Mouse (Mus musculus) layer of hippocampus, adult 9-11 months (tissue): ENCODE data around the gene Ppara.

Experiments used
- DNase-seq: peaks from one replicate; pipeline ENCODE4 v3.0.0; 2022

Ppara gene

DNA sequence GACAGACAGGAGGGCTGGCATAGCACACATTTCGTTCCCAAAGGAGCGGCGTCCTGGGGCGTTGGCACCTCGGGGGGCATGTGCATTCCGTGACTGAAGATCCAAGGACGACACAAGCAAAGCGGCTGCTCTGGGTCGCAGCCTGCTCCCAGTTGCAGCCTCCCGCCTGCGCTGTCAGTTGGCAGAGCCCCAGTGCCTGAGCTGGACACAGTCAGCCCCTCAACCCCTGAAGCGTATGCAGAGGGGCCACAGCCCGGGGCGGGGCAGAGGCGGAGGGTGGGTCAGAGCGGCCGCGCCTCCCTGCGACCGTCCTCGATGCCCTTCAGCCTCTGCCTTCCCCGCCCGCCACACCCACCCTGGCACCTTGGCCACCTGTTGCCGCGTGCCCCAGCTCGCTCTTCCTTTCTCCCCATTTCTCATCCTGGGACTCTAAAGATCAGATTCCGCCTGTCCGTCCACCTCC lies at the start of gene Ppara:
Gene Ppara (plus strand): TSS at position 413 of the 463 bp plus-strand sequence.
- DNase-seq, result no peak

DNA sequence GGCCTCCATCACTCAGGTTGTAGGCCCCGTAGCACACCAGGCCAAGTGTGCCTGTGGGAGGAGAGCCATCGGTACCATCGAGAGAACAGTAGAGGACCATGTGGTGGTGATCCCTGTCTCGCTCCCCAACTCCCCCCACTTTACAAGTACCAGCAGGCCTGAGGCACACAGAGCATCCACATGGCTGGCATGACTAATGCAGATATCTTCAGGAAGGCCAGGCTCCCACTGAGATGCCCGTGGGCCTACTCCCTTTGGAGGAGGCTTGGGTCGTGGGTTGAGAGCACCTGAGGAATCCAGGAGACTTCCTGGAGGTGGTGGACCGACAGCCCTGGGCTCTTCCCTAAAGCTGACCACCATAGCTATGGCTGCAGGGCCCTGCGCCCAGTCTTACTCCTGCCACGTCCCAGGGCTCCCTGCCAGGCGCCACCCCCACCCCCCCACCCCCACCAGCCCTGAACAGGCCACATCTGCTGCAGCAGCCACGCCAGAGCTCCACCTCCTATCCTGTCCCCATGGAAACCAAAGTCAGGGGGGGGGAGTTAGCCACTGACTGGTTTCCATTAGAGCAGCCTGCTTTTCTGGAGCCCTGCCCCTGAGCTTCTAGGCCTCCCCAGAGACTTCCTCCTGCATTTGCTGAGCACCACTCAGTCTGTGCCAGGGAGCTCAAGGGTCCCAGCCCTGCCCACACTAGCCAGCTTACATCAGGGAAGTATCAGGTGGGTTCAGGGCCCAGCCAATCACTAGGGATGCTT lies 48.0 kb upstream of the Ppara start:
- peak; percentile 91 for DNase-seq

DNA sequence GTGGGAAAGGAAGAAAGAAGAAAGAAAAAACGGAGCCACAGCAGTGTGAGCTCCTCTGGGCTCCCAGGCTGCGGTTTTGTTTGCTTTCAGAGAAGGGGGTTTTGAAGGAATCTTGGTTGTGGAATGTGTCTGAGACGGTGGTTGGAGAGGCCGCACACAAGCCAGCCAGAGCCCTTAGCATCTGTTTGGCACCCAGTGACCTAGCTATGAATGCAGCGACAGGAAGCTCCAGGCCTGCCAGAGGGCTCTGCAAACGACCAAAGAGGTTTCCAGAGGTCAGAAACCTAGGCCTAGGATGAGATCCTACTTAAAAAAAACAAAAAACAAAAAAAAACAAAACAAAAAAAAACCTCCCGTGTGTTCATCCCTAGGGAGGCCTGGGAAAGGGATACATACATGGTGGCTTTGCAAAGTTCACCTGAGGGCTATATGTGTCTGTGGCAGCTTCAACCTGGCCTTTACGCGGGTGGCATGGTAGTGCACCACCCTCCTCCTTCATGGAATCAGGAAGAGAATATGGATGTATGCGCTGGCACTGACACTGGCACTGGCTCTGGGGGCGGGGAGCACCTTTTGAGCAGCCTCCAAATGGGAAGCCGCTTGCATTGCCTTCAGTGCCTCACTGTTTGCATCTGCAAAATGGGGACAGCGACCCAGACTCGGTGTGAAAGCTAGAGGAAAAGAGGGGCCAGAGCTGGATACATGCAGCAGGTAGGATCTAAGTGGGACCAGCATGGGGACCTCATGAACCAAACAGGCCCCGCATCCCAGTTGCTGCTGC lies 47.0 kb upstream of the Ppara start:
- no peak for DNase-seq

DNA sequence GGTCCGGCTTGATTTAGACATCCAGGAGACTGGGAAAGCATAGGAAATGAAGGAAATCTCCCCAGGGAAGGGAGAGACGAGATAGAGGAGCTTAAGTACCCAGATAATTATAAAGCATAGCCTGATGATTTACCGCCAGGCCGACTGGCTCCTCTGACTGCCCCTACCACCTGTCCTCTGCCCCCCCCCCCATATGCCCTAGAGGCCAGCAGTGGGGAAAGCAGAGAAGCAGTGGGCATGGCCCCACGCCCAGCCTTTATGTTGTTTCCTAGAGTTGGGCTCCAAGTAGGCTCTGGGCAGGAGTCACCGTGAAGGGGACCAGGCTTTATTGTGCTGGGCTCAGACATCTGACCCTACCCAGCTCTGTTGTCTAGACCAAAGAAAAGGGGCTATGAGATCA lies 46.0 kb upstream of the Ppara start:
- no peak for DNase-seq

DNA sequence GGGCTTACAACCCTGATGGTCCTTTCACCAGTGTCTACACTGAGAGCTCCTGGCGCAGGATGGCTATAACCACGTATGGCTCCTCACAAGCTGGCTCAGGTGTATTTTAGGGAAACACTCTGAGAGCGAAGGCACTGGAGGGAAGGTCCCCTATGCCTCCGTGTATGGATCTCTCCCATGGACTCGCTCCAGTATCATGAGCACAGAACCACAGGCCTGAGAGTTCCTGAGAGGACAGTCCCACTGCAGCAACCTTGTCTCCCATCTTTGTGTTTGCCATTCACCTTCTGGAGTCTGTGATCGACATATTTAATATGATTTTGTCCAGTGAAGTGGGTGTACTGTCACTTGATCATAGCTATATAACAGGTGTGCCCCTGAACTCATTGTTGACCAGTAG lies 45.3 kb upstream of the Ppara start:
- no peak for DNase-seq

DNA sequence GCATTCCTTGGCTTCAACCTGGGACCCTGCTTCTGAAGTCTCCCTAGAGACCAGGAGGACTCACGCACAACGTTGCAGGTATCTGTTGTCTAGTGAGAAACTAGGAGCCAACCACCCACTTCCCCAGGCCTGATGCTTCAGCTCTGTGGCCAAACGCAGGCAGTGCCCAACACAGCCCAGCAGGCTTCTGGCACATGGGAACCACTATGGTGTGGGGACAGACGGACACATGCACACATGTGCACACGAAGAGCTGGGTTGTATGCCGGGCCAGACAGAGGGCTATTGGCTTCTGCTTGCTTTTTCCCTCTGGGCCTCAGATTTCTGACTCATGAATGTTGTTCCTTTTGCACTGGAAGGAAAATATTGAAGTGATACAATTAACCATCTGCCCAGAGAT lies 44.7 kb upstream of the Ppara start:
- no peak for DNase-seq

DNA sequence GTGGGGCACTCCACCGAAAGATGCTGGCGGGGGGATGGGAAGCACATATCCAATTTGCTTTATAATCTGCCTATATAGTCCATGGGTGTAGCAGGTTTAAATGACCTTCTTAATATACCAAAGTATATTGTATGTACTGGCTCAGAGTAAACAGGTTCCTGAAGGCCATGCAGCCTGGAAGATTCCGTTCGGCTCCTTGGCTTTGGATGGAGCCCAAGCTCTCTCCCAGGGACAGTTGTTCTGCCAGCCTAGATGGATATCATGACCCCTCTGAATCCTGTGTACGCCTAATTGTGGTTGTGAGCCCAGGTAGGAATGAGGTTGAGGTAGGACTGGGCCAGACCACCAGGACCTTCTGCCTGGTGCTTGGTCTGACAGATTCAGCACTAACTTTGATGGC lies 43.9 kb upstream of the Ppara start:
- DNase-seq, result no peak

DNA sequence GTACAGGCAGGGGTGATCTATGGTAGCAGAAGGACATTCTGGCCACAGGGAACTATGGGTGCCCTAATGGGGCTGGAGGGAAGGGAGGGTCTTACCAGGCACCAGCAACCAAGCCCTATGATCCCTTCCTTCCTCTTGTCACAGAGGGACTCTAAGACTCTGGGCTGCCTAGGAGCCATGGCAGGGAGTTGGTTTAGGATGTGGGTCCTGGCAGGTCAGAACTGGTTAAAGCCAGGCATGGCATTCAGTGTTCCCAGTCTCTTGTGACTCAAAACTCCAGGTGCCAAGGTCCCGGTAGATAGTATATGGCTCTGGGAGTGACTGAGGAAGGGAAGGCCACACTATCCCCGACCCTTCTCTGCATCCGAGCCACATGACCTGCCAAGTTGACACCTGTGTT lies 41.7 kb upstream of the Ppara start:
- no peak for DNase-seq

DNA sequence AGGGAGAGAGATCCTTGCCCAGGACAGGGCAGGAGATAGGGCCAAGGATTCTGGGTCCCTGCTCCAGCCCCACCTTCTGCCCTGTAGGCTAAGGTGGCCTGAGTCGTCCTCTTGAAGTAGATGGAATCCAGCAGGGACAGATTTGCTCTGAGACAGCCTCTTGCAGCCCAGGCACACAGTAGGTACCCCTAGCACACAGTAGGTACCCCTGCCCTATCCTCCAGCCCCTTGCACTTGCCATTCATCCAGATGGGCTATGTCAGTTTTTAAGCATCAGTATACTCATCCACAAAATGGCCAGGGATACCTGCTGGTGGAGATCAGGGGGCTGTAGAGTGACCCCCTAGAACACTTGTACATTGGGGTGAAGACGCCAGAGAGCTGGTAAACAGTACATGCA lies 41.0 kb upstream of the Ppara start:
- no peak for DNase-seq

DNA sequence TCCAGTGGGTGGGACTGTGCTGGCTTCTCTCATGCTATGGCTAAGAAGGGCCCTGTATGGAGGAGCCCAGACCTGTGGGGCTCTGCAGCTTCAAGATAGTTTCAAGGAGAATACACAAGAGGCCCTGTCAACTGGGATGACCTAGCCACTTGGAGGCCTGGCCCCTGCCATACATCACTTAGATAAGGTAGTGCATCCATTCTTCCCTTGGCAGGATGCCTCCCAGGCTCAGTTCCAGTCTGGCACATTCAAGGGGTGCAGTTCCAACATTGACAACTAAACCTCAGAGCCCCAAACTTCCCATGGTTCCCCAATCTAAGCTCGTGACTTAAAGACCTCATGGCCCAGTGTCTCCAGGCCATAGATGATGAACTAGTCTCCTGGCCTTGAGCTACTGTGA lies 40.4 kb upstream of the Ppara start:
- DNase-seq, result no peak

DNA sequence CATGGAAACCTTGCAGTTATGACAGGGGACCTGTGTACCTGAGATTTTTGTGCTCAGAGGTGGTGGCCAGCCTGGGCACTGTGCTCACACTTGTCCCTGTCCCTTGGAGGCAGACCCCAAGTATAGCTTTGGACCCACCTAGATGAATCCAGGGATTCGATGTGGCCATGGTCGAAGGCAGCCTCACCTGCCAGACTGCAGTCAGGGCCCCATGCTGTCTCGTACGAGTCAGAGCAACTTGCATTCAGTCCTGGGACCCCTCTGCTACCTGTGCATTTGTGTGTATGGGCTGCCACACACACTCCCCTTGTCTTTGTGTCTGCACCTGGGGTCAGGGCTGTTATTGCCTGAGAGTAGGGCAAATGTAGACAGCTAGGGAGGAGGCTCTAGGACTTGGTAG lies 39.5 kb upstream of the Ppara start:
- no peak for DNase-seq

DNA sequence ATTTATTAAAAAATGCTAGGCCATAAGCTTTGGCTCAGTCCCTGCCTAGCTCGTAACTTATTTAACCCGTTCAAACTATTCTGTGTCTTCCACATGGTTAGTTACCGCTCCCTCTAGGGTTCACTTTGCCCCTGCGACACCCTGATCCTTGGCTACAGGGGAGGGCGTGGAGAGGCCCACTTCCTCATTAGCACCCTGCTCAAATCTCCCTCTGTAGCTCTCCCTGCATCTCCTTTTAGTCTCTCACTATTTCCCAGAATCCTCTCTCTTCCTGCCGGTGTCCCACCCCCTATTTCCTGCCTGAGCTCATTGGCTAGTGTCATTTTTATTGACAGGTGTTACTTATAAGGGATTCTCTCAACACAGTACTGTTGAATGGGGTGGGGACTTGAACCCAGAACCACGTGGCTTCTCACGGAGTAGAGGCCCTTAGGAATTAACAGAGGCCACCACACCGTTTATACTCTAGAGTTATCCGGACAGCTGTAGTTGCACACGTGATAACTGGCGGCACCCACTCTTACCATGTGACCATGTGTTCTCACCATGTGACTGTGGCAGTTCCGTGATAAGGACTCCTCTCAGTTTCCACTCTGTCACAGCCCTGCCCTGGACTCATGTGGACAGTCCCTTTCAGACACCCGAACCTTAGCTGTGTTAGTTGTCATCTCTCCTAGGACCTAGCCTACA lies 36.3 kb upstream of the Ppara start:
- DNase-seq, result no peak

DNA sequence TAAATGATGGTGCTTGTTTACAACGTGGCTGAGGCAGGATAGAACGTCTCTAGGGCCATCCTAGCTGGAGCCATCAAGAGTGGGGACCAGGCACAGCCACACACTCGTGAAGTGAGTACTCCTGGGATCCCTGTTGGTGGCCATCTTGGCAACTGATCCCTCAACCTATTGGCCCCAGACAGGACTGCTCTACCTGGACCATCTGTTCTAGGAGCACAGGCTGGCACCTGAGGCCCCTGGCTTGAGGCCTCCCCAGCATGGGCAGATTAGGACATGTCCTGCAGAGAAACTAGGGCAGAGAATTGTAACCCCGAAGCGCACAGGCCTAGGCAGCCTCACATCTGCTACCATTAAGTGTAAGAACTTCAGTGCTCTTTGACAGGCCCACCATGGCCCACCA lies 35.3 kb upstream of the Ppara start:
- no peak for DNase-seq

DNA sequence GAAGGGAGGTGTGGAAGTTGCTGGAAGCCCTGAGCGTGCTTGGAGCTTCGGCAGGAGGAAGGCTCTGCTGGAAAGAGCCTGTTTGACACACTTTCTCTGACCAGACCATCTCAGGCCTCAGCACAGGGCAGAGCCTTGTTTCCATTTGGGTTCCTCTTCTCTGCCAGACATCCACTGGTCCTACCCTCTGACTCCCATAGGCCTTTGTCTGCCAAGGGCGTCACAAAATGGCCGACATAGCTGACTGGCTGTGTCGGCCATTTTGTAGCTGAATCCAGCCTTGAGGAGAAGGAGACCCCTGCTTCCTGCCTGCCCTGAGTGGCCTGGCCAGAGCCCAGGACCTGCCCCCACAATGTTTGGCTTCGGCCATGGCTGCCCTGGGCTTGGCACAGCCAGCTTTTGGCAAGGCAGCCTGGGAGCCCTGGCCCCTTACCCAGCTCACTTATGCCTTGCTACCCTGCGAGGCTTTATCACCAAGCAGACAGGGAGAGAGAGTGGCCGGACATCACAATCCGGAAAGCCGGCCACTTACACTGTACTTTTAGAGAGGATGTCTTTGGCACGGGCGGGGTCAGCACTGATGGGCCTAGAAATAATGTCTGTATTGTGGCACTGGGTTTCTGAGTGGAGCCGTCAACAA lies 34.8 kb upstream of the Ppara start:
- no peak for DNase-seq

DNA sequence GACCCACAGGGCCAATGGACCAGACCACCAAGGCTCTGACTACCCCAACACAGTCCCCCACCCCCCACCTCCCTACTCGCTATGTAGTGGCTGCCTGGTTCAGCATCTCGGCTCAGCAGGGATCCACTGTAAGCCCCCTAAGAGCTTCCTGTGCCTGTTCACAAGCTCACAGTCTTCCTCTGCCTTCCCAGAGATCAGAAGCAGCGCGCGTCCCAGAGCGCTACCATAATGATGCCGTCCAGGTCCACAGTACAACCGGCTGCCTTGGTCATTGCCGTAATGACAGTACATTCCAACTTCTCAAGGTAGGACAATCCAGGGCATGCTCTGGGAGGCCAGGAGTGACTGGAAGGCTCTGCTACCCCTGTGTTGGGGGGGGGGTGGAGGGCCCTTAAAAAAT lies 34.1 kb upstream of the Ppara start:
- no peak for DNase-seq

DNA sequence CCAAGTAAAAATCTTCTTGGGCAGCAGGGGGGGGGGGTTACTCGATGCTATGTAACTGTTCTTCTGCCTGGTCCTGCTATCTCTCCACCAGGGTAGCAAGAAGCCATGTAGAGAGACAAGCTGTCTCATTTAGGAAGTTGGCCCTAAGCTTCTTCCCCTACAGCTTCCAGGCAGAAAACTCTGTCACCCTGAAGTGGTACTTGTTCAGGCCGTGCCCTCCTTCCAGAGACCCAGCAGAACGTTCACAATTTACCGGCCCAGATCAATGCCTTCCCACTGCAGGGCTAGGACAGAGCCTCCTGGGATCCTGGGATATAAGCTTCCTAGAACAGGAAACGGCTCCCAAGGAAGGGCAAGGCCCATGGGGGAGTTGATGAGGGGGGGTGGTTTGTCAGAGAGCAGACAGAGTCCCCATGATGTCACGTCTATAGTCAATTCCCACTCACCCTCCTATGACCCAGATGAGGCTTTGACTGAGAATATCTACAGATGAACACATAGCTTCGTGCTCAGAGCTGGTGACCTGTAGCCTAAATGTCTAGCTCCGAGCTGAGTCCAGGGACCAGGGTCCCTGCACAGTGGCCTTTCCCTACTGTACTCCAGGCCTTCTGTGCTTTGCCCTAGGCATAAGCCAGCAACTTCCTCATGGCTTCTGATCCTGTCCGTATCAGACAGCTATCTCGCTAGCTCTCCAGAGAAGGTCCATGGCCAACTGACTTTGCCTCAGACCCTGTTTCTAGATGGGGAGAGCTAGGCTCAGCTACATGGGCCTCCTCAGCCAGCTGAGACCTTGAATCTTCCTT lies 33.5 kb upstream of the Ppara start:
- DNase-seq, result no peak

DNA sequence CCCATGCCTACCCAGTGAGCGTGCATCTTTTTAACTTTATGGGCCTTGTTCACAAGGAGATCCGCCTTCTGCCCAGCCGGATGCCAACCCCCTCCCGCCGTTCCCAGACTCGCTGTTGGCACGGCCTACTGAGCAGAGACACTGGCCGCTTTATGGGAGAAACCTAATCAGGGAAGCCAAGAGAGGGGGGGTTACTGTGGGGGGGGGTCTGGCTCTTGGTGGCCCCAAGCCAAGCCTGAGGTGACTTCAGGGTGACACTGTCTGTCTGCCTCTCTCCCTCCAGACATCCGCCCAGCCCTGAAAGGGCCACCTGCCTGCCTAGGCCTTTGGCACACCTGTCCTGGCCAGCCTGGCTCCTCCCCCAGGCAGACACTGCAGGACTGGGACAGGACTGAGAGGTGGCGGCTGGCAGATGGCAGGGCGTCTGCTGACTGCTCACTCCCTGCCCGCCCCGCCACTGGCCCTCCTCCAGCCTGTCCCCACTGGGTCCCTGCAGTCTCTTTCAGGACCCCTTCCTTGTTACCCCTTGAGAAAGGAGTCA lies 32.3 kb upstream of the Ppara start:
- peak; percentile 82 for DNase-seq

DNA sequence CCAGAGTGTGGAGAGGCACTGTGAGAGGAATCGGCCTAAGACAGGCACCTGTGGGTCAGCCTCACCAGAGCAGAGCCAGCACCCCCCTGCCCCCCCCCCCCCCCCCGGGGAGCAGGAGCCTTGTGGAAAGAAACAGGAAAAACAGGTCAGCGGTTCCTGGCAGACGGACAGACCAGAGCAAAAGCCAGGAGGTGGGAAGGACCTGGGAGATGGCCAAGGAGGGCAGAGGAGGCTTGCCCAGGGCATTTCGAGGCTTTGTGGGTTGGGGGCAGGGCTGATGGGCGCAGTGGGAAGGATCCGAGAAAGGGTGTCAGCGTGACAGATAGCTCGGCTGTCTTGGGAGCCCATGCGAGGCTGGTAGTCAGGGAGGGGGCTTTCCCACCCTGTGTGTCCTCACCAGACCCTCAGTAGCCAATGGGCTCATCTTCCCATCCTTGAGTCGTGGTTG lies 31.6 kb upstream of the Ppara start:
- DNase-seq, result peak; percentile 44

DNA sequence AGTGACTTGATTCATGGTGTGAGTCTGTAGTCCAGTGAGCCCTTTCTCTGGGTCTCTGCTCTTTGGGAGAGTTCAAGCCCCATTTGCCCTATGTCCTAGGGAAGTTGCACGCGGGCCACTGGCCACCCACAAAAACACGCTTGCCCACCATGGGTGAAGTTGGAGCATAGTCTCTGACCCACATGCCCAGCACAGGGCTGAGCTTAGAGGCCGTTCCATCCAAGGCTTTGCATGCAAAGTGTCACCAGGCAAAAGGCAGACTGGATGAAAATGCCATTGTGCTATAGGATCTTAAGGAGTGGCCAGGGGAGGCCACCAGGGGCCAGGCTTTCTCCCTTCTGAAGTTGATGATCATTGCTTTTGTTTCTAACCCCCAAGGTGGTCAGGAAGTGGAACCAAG lies 30.9 kb upstream of the Ppara start:
- DNase-seq, result peak; percentile 3

DNA sequence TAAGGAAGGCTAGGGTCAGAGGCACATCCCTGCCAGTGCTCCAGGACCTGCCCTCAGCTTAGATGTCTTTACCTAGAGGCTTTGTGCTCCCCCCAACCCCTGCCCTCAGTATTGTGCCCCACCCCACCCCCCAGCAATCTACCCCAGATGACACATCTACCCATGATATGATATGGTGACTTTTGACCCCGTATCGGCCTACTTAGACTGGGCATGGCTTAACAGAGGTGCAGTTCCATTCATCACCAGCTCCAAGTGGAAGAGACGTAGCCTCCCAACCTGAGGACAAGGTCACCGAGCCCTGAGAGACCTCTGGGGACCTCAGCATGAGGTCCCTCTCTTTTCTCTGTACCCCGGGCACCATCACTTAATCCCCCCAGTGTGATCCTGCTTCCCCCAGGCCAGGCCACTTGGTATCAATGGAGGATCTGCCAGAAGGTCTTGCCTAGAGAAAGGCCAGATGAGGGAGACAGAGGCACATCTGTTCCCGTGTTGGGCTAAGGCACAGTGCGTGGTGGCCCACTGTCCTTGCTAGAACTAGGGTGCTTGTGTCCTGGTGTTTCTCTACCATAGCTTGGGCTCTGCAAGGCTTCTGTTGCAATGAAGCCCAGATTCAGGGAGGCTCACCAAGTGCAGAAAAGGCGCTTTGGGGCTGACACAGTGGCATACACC lies 30.3 kb upstream of the Ppara start:
- DNase-seq, result peak; percentile 3

DNA sequence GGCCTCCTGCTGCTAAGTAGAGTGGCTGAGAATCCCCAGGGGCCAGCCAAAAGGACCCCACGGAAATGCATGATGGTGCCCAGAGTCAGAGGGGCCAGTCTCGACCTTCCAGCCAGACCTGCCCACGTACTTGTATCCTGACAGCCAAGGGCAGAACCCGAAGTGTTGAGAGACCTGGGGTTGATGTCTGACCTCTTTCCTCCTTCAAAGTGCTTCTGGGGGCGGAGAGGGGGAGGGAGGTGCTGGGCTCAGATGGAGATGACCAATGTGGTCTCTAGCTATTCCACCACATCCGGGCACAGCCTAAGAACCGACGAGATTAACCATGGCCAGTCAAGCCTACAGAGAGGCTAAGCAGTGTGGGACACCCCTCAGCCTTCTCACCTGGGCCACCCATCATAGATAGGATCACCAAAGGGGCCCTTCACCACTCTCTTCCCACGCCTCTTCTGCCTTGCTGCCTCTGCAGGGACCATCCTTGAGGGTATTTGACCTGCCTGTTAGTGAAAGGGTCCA lies 29.7 kb upstream of the Ppara start:
- DNase-seq, result no peak
